Mouse (Mus musculus): ENCODE measurements around the gene Eif3k.

The Eif3k gene

GRCm38 (mm10) chr7:28957997-28958725 is 23.5 kb downstream of the Eif3k start:
- no peak for DNase-seq

DNA sequence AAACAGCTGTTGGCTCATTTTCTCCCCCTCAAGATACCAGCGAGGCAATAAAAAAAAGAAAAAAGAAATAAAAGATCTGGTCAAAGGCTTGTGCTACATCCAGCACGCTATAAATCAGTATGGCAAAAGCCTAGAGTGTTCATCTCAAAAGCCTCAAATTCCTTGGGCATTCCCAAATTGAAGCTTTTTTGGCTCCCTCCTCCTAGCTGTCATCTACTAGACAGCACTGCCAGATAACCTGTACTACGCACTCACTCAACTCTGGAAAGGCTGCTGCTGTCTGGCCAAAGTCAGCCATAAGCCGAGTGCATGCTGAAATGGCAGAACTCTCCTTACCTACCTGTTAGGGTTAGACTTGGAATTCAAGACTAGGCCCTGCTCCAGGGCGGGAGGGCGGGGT is 24.4 kb downstream of the Eif3k start:
- no peak for DNase-seq

DNA sequence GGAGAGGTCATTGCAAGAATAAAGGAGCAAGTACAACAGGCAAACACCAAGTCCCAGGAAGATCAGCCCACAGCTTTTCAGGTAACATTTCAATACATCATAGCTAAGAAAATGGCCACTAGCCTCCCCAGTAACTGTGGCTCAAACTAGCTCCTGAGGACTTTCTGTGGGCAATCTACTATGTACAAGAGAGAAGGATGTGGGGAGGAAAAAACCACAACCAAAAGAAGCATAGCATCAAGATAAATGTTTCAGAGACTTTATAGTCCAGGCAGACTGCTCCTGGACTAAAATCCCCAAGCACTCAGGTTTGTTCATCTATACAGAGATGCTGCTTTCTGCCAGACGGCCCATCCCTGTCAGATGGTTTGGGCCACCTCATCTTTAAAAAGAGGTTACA is 25.4 kb downstream of the Eif3k start:
- DNase-seq: no peak

GRCm38 (mm10) chr7:28955295-28955897 is 26.3 kb downstream of the Eif3k start:
- DNase-seq: no peak

- DNase-seq: no peak
These were observed 26.9 kb downstream of the Eif3k start for GRCm38 (mm10) chr7:28954773-28955172.

DNA sequence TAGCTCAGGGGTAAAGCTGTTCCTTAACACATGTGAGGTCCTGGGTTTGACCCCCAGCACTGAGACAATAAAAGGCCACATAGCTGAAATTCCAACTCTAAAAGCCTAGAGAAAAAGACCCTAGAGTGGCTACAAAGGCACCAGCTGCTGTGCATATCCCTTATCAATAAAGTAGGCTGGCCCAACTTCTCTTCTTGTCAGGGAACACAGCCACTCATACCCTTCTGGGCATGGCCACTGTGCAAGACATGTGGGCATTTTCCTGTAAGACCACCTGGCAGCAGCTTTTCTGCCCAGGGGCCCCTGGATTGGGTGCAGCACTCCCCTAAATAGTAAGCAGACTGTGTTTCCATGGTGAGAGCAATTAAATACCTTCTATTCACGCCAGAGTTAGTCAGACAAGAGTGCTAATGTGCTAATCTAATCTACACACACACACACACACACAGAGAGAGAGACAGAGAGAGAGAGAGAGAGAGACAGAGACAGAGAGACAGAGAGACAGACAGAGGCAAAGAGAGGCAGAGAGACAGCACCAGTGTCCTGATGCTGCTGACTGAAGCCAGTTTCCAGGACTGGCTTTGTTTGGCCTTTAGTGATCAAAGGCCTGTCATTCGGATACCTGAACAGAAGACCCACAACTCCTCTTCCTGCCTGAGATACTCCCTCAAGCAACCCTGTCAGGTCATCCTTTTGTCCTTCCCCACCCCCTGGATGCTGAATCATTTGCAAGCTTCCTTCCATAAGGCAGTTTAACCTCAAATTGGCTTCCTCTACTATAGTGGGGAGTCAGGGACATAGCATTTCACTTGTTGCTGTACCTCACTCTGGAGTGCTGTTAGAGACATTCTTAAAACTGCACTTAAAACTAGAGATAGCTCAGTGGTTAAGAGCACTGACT is 27.9 kb downstream of the Eif3k start:
- no peak for DNase-seq

DNA sequence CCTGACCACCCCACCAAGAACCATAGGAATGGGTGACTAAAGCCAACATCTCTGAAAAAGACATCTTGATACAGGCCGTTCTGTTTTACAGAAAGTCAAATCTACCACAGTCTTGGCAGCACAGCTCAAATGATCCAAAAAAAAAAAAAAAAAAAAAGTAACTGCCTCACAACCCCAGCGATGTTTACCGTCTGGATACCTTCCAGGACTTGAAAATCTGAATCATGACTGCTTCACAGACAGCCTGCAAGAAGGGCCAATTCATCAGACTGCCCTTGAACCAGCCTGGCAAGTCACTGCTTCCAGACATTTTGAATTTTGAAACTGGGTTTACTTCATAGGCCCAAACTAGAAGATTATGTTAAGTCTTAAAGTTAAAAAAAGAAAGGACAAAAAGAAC is 28.9 kb downstream of the Eif3k start:
- DNase-seq: no peak

DNA sequence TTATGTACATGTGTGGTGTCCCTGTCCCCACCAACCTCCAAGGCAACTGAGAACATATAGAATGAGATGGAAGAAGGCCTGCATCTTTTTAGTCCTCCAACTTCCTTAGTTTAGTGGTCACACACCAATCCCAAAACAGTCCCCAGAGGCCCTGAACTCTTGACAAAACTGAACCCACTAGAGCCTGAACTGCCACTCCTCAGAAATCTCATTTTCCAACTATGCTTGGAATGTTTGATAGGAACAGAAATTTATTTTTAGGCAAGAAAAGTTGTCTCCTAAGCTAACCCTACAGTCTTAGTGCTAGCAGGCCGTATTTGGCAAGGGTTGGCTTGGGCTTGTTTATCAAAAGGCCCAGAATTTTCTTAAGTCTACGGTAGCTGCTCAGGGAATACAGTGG is 29.9 kb downstream of the Eif3k start:
- no peak for DNase-seq

DNA sequence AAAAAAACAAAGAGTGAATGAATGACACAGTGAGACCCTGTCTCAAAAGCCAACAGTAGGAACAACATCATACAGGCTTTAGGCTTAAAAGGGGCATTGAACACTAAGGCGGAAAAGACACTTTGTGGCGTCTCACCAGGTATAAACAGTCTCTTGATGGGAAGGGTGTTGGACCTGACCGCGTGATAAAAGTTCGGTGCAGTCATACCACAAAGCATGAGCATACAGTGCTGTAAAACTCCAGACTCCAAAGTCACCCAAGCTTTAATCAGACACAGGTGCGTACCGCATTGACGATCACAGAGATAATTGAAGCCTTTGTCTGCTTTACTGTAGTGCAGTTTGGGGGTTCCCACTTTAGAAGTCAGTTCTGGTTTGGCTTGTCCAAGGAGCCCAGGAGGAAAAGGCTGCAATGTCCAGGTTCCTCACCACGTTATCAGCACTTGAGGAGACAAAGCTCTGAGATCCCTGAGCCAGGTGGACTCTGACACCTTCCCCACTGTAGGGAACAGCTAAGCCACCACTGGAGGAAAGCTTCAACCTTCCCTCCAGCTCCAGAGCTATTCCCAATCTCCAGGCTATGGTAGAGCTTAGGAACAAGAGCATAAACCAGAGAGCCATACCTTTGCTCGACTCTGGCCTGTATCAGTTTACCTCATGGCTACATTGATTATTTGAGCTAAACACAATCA is 31.2 kb downstream of the Eif3k start:
- no peak for DNase-seq

DNA sequence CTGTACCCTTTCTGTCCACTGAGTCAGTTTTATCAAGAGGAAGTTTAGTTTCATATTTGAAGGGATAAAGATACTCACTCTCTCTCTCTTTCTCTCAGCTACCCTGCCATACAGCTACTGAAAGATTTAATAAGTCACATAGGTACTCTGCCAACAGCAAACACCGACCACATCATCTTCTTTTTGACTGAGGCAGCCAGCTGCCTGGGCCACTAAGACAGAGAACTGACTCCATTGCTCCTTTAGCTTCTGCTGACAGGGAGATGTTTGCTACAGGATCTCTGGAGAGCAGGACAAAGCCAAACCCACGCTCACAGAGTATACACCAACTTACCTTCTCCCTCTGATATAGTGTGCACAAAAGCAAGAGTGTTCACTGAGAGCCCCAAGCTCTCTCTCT is 32.4 kb downstream of the Eif3k start:
- DNase-seq: no peak

- DNase-seq: no peak
These were observed 32.9 kb downstream of the Eif3k start for GRCm38 (mm10) chr7:28948746-28949145.

DNA sequence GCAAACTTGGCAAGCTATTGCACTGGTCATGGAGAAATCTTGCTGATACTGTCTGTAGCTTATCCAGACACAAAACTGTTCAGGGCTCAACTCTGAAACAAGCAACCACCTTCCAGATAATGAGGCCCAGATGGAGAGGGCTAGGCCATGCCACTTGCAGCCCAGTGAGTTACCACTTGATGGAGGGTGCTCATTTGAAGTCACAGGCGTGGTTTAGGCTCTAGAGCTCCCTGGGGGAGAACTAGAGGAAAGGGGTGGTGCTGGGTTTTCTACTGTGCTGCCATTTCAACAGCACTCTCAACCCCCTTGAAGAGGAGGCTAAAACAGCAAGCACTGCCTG is 35.4 kb downstream of the Eif3k start:
- DNase-seq: no peak

DNA sequence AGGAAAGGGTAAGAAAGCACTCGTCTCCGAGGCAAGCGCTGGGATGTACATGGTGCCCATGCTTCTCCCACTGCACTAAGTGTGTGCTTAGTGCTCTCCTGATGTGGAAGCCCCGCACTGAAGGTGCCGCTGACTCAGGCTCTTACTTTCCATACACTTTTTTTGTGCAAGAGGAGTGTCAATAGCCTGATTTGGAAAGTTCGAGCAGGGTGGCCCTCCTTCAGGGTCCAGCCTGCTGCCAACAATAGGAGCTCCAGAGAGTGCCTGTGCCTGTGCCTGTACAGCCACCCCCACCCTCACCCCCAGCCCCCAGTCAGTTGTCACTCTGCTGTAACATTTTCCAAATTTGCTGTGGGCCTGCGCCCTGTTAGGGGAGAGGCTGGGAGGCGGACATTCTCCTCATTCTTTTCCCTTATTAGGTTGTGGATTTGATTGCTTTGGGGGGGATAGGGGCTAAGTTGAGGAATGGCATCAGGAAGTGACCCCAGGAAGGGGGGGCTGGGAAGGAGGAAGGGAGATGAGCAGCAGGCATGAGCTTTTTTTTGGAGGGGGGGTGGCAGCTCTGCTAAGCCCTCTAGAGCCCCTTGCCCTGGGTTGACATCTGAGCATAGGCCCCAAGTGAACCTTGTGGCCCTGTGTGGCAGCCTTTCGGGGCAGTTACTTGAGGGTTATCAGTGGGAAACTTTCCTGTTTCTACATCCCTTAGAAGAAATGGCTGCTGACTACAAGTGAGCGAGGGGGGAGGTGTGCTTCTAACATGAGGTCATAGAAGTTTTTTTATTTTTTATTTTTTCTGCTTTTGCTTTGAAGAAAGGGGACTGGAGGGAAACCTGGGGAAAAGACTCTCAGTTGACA is 36.0 kb downstream of the Eif3k start:
- DNase-seq: no peak

GRCm38 (mm10) chr7:28944756-28945415 is 36.8 kb downstream of the Eif3k start:
- DNase-seq: no peak

- DNase-seq: no peak
These were observed 38.0 kb downstream of the Eif3k start for GRCm38 (mm10) chr7:28943451-28944180.

GRCm38 (mm10) chr7:28941542-28941941 is 40.1 kb downstream of the Eif3k start:
- no peak for DNase-seq

DNA sequence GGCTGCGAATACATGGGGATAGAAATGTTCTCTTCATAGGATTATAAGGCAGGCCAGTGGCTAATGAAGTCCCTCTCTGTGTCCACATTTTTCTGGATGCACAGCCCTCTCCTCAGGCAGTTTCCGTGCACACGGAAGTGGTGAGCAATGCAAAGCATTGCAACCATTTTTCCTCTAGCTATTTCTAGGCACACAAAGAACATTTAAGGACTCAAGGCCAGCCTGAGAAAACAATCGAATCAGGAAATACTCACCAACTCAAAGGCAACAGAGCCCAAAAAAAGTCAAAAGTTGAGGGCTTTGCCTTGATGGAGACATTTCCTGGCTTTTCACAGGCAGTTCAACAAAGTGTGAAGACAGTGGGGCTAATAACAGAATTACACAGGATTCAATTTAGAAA is 40.5 kb downstream of the Eif3k start:
- no peak for DNase-seq

GRCm38 (mm10) chr7:28939418-28940183 is 42.1 kb downstream of the Eif3k start:
- DNase-seq: no peak

DNA sequence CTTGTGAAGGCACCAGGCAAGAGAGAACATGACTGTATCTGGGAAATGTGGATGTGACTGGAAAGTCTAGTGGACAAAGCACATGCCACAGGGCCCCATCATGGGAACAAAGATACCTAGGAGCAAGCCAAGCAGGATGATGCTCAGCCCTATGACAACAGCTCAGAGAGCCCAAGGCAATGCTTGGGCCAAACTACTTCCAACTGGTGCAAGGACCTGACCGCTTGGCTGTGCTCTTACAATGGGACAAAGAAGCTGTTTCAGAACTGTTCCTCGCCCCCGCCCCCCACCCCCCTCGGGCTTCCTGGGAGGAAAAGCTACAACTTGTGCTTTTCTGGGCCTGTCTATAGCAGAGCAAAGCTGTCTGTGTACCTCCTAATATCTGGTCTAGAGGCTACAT is 43.0 kb downstream of the Eif3k start:
- no peak for DNase-seq

GRCm38 (mm10) chr7:28936787-28937186 is 44.9 kb downstream of the Eif3k start:
- DNase-seq: no peak
